ENCODE assay signal across 13 mouse cellular contexts in the genomic region with DNA sequence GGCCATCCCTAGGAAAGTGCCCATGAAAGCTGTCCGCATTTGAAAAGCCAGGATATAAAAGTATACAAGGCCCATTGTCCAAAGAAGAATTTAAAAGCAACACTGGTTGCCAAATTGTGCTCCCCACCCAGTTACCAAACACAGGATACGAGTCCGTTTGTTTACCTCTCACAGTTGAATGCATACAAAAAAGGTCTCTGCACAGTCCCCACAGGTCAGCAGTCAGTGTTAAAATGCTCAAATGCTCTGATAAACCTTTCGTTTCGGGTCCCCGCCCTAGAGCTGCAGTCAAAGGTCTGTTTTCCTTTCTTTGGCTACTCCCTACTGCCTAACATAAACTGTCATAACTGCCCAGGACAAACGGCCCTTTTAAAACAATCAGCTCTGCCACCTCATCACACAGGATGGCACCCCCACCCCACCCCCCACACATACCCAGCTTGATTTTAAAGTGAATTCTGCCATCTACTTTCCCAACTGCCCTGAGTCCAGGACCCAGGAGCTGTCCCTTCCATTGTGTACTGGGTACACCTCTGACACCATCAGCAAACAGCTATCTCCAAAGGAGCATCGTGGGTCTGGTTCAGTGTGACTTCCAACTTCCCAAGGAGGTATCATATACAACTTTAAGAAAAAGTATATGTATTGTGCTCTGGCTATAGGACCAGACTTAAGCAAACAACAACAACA.
DNase-seq lines count a peak whose midpoint lies in the region; ATAC-seq and TF ChIP-seq lines count a peak whose summit lies in the region.
"Had no signal": no experiment of that assay in that cellular context is flagged by ENCODE, and none has a peak within 500 bp of the region (broad histone marks: within the 10 kb centered on the region; RNA-seq: fewer than 3 reads in every experiment).

No protein-coding gene starts in this region.

- no peaks in the 10 kb centered on the region for H3K27me3 ChIP-seq in liver, embryonic 15.5 days
- no peaks in the 10 kb centered on the region for H3K27me3 ChIP-seq in stomach, embryonic 14.5 days (ENCODE audit: control insufficient read depth, insufficient read depth, low read length)
- H3K27me3 ChIP-seq in hindbrain, embryonic 12.5 days, result peaks cover 12% of the 10 kb centered on the region

- ATAC-seq in liver, embryonic 15.5 days (ENCODE audit: insufficient read depth), result peak; percentile 66; the same call in 1 of the 2 replicates
- ATAC-seq in stomach, embryonic 14.5 days (ENCODE audit: insufficient number of reproducible peaks, insufficient read depth, low FRiP score, low read depth), result peak; percentile 42; the same call in 1 of the 2 replicates
- ATAC-seq in hindbrain, embryonic 12.5 days (ENCODE audit: low FRiP score), result no peak

- 33% methylated on average over 8 of the region's 8 CpGs for WGBS in liver, embryonic 15.5 days (ENCODE audit: insufficient replicate concordance)
- WGBS in stomach, embryonic 14.5 days, result 35% methylated on average over 8 of the region's 8 CpGs
- 54% methylated on average over 8 of the region's 8 CpGs for WGBS in hindbrain, embryonic 12.5 days

- H3K27ac ChIP-seq in layer of hippocampus, adult 2 months, result peak overlapping the region; percentile 61
- no peak overlapping the region for H3K27ac ChIP-seq in liver, embryonic 15.5 days (replicated peaks)
- H3K27ac ChIP-seq in stomach, embryonic 14.5 days (ENCODE audit: low read length), result no peak overlapping the region
- H3K27ac ChIP-seq in hindbrain, embryonic 12.5 days, result no peak overlapping the region
- H3K27ac ChIP-seq: forebrain, embryonic 12.5 days had no signal

- H3K36me3 ChIP-seq in liver, embryonic 15.5 days (replicated peaks), result peaks cover 38% of the 10 kb centered on the region
- H3K36me3 ChIP-seq in stomach, embryonic 14.5 days (ENCODE audit: control insufficient read depth, insufficient read depth, low read length), result peaks cover 58% of the 10 kb centered on the region
- peaks cover 10% of the 10 kb centered on the region for H3K36me3 ChIP-seq in hindbrain, embryonic 12.5 days

- DNase-seq in heart, adult 11 months, result peak; percentile 96
- no peak for DNase-seq in heart, postnatal 36 days
- DNase-seq in layer of hippocampus, adult 2 months (ENCODE audit: low spot score in 2 of 2), result no peak
- DNase-seq in layer of hippocampus, adult 9-10 months (ENCODE audit: low spot score), result no peak
- no peak for DNase-seq in adipocyte (ENCODE audit: low spot score)
- DNase-seq: adrenal gland, adult 2 months; B cell, adult 2 months; layer of hippocampus, postnatal 36 days; thymus, postnatal 4 days had no signal

- no peak overlapping the region for H3K9ac ChIP-seq in liver, embryonic 15.5 days
- H3K9ac ChIP-seq in stomach, embryonic 14.5 days (replicated peaks; ENCODE audit: low read depth, low read length), result no peak overlapping the region
- no peak overlapping the region for H3K9ac ChIP-seq in hindbrain, embryonic 12.5 days
- H3K9ac ChIP-seq: forebrain, embryonic 12.5 days had no signal

- no peaks in the 10 kb centered on the region for H3K9me3 ChIP-seq in liver, embryonic 15.5 days (replicated peaks)
- H3K9me3 ChIP-seq in stomach, embryonic 14.5 days (ENCODE audit: control insufficient read depth, low read depth, low read length), result 0 out of 2 replicates have a peak, but pooled peaks cover 4% of the 10 kb centered on the region
- peaks cover 3% of the 10 kb centered on the region; the same call in 1 of the 2 replicates for H3K9me3 ChIP-seq in hindbrain, embryonic 12.5 days (replicated peaks)

- H3K4me1 ChIP-seq in liver, embryonic 15.5 days (replicated peaks), result peaks cover 18% of the 10 kb centered on the region
- peaks cover 27% of the 10 kb centered on the region for H3K4me1 ChIP-seq in stomach, embryonic 14.5 days (ENCODE audit: control insufficient read depth, insufficient read depth, low read length)
- H3K4me1 ChIP-seq in hindbrain, embryonic 12.5 days, result peaks cover 42% of the 10 kb centered on the region

- no peak overlapping the region for H3K4me3 ChIP-seq in layer of hippocampus, adult 2 months
- no peak overlapping the region for H3K4me3 ChIP-seq in liver, embryonic 15.5 days (replicated peaks)
- H3K4me3 ChIP-seq in stomach, embryonic 14.5 days (ENCODE audit: low read depth, low read length), result no peak overlapping the region
- no peak overlapping the region for H3K4me3 ChIP-seq in hindbrain, embryonic 12.5 days
- H3K4me3 ChIP-seq: forebrain, embryonic 12.5 days had no signal

- peak overlapping the region; percentile 20; the same call in 1 of the 2 replicates for H3K4me2 ChIP-seq in liver, embryonic 15.5 days
- H3K4me2 ChIP-seq in stomach, embryonic 14.5 days (replicated peaks; ENCODE audit: low read depth, low read length), result no peak overlapping the region
- no peak overlapping the region for H3K4me2 ChIP-seq in hindbrain, embryonic 12.5 days (replicated peaks)
- H3K4me2 ChIP-seq: forebrain, embryonic 12.5 days had no signal

- intact Hi-C loops in heart, postnatal 36 days (cut with DNase I), result no loop called here

- no peak for TF ChIP-seq CTCF in layer of hippocampus, adult 2 months (conservative IDR thresholded peaks at IDR 0.05)
